Mouse (Mus musculus): ENCODE measurements around the gene Kcnt2.

DNA sequence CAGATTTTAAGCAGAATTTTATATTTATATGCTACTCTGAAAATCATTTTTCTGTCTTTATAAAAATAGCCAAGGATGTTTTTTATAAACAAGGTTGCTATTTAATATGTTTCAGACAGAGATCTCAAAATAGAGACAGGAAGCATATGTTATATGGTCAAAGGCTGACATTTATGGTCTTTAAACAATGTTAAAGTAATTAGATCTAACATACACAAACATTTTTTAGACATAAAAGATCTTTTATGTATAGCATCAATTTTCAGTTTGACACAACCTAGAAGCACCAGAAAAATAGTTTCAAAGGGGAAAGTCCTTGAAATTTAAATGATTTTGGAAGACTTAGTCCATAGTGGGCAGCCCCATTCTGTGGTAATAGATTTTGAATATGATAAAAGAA, 379.0 kb downstream of the Kcnt2 start:
- TF ChIP-seq CTCF (conservative IDR thresholded peaks at IDR 0.05; ENCODE audit: insufficient read depth, insufficient read length, low read depth, low read length) (no peak), POLR2A (IDR thresholded peaks at IDR 0.05; ENCODE audit: low read depth, low read length) (no peak)

Measured in kidney, adult 2 months (tissue).